Mouse (Mus musculus) ES-E14 (cell line): ENCODE data around the gene Hist1h4h. TPM values are rescaled to one million over a fixed set of nuclear protein-coding genes. Genes with fewer than 3 reads are reported as not detected.
"Not testable (repeated sequence)": the region's sequence is repeated elsewhere in the genome, so short reads cannot be mapped to it uniquely, and the experiment has no call there.

Experiments
- DNase-seq: peaks from one replicate; pipeline ENCODE4 v3.0.0-alpha.2; 2013; ENCODE audit warnings: low read depth, low spot score
- H3K27ac ChIP-seq: 2 replicates; pipeline ENCODE4 v1.5.1; 2012; ENCODE audit warnings: low read depth, mild to moderate bottlenecking, low read length, moderate library complexity, mixed read lengths; ENCODE audit not compliant: poor library complexity, insufficient read depth, severe bottlenecking
- H3K36me3 ChIP-seq: 2 replicates; pipeline ENCODE4 v1.6.1; 2012; ENCODE audit warnings: mild to moderate bottlenecking, low read length, moderate library complexity, mixed read lengths; ENCODE audit not compliant: control insufficient read depth, poor library complexity, insufficient read depth, severe bottlenecking
- H3K4me1 ChIP-seq, 2 experiments: fragments of 150-350 bp in 1 of 2; sonication (generic) in 1 of 2; 2 replicates each; pipeline ENCODE4 v1.6.1; 2012; ENCODE audit warnings: low read length in 2 of 2, mild to moderate bottlenecking in 1 of 2, mixed read lengths in 1 of 2; ENCODE audit not compliant: control insufficient read depth in 2 of 2, insufficient read depth in 2 of 2, poor library complexity in 1 of 2
- H3K4me3 ChIP-seq, 2 experiments: fragments of 150-350 bp in 1 of 2; sonication (generic) in 1 of 2; 2 replicates each; pipeline ENCODE4 v1.5.1; 2012; ENCODE audit warnings: low read length in 2 of 2, low read depth in 1 of 2, mild to moderate bottlenecking in 1 of 2, mixed read lengths in 1 of 2; ENCODE audit not compliant: insufficient read depth in 1 of 2, poor library complexity in 1 of 2, severe bottlenecking in 1 of 2
- H3K9ac ChIP-seq: 2 replicates; pipeline ENCODE4 v1.6.1; 2012; ENCODE audit warnings: low read depth, mild to moderate bottlenecking, low read length, mixed read lengths; ENCODE audit not compliant: poor library complexity, insufficient read depth, severe bottlenecking
- H3K9me3 ChIP-seq: fragments of 150-350 bp; sonication (generic); 2 replicates; pipeline ENCODE4 v1.6.1; 2012; ENCODE audit warnings: low read depth, mild to moderate bottlenecking, low read length; ENCODE audit not compliant: control insufficient read depth, insufficient read depth
- CHD2 ChIP-seq: IDR thresholded peaks from 2 replicates; pipeline ENCODE4 v1.6.1; 2014; ENCODE audit warnings: mild to moderate bottlenecking, low read depth, low read length, inconsistent platforms
- HCFC1 ChIP-seq: IDR thresholded peaks from 2 replicates; pipeline ENCODE4 v1.6.1; 2012; ENCODE audit warnings: low read length, inconsistent platforms, borderline replicate concordance; ENCODE audit not compliant: insufficient read depth
- MAFK ChIP-seq: IDR thresholded peaks from 2 replicates; pipeline ENCODE4 v1.6.1; 2014; ENCODE audit warnings: mild to moderate bottlenecking, low read depth, low read length, inconsistent platforms; ENCODE audit not compliant: insufficient read depth
- ZC3H11A ChIP-seq: IDR thresholded peaks from 2 replicates; pipeline ENCODE4 v1.6.1; 2012; ENCODE audit warnings: low read depth, mild to moderate bottlenecking, inconsistent platforms, low read length, borderline replicate concordance
- ZNF384 ChIP-seq: IDR thresholded peaks from 2 replicates; pipeline ENCODE4 v1.6.1; 2012; ENCODE audit warnings: low read depth, low read length, inconsistent platforms
- in situ Hi-C, 2 experiments: fragments of 600-800 bp; cut with MboI; formaldehyde crosslinking; loops; one replicate each; pipeline ENCODE4 v1.15.1; 2025; ENCODE audit warnings: low sequenced_read_pairs in 2 of 2, inconsistent platforms in 1 of 2; ENCODE audit not compliant: unreplicated experiment in 2 of 2
- total RNA-seq: library from RNA; depleted of rRNA; stranded (reverse); fragments of 300-350 nt; gene quantifications from 2 replicates; pipeline ENCODE4 v1.2.3, GENCODE M21; 2012

Hist1h4h gene
- total RNA-seq, 1 experiment = 2,804 TPM

DNA sequence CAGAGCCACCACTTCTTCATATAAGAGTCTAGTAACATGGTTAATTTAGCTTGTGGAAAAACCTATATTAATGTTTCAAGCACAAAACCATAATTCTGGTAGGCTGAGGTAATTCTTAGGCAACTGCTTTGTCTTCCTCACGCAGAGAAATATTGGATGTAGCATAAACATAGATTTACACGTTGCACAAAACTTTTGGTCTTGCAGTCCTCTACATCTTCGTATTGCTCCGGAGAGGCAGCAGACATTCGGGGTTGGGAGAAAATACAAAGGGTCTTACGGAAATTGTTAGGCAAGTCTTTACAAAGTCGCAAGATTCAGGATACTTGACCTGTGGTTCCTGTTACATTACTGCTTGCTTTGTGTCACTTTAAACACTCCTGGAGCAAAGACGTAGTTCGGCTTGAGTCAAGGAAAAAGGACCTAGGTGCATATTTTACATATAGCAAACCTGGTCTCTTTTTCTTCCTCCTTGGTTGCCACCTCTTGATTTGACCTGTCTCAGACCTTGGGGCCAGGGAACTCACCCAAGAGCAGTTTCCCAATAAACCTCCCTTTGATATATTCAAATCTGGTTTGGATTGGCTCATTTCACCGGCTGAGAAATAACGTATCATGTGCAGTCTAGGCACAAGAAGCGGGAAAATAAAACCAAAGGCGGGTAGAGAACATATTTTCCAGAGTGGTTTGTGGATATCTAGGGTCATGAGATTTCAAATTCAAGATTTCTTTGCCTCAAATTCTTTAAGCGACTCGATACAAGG, 3.7 kb downstream of the Hist1h4h start:
- no peak for TF ChIP-seq HCFC1
- TF ChIP-seq ZNF384 = no peak
- TF ChIP-seq CHD2 = no peak
- TF ChIP-seq ZC3H11A = no peak
- TF ChIP-seq MAFK = no peak
- no peak for DNase-seq
- peaks cover 0 to 2% of the 10 kb centered on the region in 2 experiments; a peak in 1 of 4 replicates for H3K4me1 ChIP-seq
- H3K4me3 ChIP-seq = peak overlapping the region; percentile 62 to 72
- H3K9me3 ChIP-seq = no peaks in the 10 kb centered on the region
- in situ Hi-C loops = loop anchor here in 1 of 2 experiments (25.0 kb wide), 1 partner anchor 1497 kb away; the partner anchor contains the start of genes Hist1h2ag, Hist1h2ah, Hist1h2bj and Hist1h2bk
- peak overlapping the region; percentile 73; the same call in 1 of the 2 replicates for H3K27ac ChIP-seq
- H3K9ac ChIP-seq = peak overlapping the region; percentile 85
- no peaks in the 10 kb centered on the region for H3K36me3 ChIP-seq

DNA sequence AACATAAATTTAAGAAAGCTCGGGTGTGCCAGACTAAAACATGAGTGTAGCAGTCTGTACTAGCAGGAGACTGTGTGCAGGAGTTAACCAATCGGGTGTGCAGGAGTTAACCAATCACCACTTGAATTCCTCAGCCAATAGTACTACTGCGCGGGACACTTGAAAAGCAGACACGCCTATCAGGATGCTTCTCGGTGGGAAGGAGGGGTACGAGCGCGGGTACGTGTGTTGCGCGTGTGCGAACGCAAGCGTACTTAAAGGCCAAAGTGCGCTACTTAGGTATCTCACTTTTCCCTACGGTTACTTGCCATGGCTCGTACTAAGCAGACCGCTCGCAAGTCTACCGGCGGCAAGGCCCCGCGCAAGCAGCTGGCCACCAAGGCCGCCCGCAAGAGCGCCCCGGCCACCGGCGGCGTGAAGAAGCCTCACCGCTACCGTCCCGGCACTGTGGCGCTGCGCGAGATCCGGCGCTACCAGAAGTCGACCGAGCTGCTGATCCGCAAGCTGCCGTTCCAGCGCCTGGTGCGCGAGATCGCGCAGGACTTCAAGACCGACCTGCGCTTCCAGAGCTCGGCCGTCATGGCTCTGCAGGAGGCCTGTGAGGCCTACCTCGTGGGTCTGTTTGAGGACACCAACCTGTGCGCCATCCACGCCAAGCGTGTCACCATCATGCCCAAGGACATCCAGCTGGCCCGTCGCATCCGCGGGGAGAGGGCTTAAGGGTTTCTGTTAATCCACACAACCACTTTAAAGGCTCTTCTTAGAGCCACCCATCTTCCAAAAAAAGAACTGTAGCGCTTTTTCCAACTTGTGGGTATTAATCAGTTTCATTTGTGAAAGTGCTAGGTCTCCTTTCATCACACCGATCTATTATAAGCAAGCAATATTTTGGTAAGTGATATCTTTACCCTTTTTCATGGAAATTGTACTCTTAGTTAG, 4.6 kb downstream of the Hist1h4h start, which contains the start of gene Hist1h3g:
TSS of gene Hist1h3g (plus strand) at position 286 of the 939 bp plus-strand sequence.
- Histone ChIP-seq H3K9ac (peak within 1 kb of the TSS; percentile 92), H3K4me3 (peak within 1 kb of the TSS; percentile 72 to 79), H3K27ac (peak within 1 kb of the TSS; percentile 87)
- not testable (repeated sequence) for H3K36me3 ChIP-seq, H3K4me1 ChIP-seq, H3K9me3 ChIP-seq
- in situ Hi-C loops = loop anchor here in 1 of 2 experiments (25.0 kb wide), 1 partner anchor 1498 kb away; the partner anchor contains the start of genes Hist1h2ag, Hist1h2ah, Hist1h2bj and Hist1h2bk
- TF ChIP-seq CHD2 (peak; percentile 86), HCFC1 (0 out of 2 replicates have a peak, but pooled peaks have one; percentile 37)
- DNase-seq = peak; percentile 92

DNA sequence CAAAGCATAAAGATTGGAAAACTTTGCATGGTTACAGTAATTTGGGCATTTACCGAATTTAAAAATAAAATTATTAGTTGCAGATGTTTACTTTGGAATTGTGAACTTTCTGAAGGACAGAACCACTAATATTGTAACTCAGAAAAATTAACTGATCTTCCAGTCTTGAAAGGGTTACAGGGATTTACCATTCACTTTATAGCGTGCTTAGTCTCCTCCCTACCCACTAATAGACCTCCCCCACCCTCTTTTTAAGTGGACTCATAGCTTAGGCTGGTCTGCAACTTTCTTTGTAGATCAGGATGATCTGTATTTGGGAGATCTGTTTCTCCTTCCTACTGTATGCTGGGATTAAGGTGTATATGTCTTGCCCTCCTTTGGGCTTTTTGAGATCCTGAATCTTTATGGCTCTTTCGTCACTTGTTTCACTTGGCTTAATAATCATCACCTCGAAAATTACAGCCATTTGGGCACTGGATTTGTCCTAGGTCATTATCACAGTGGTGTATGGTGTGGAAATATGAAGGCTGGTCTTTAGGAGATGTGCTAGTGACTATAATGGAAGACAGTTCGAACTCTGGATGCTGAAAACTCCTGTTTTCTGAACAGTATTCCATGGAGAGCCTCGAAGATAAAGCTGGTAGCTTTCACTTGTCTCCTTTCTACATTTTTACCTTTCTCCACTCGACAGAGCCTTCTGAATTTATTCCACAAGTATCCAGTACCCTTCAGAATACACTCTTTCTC, 5.4 kb downstream of the Hist1h4h start:
- no peak for DNase-seq
- H3K4me3 ChIP-seq = peak overlapping the region; percentile 64 to 79

More for the DNA sequence above, 5.4 kb downstream of the Hist1h4h start:
- H3K4me1 ChIP-seq = peaks cover 0 to 2% of the 10 kb centered on the region in 2 experiments; a peak in 1 of 4 replicates
- no peaks in the 10 kb centered on the region for H3K36me3 ChIP-seq
- no peaks in the 10 kb centered on the region for H3K9me3 ChIP-seq
- in situ Hi-C loops = loop anchor here in 1 of 2 experiments (25.0 kb wide), 1 partner anchor 1499 kb away; the partner anchor contains the start of genes Hist1h2ag, Hist1h2ah, Hist1h2bj and Hist1h2bk
- peak overlapping the region; percentile 87; the same call in 1 of the 2 replicates for H3K27ac ChIP-seq
- H3K9ac ChIP-seq = peak overlapping the region; percentile 60; the same call in 1 of the 2 replicates
- TF ChIP-seq CHD2 = no peak
- no peak for TF ChIP-seq ZC3H11A
